Mouse (Mus musculus): ENCODE data around the gene St6galnac5.

- TF ChIP-seq CTCF (conservative IDR thresholded peaks at IDR 0.05; ENCODE audit: low read length), result peak; percentile 62
- no peak for TF ChIP-seq POU5F1 (IDR thresholded peaks at IDR 0.05; ENCODE audit: borderline replicate concordance, low read length)
These were observed 198.3 kb downstream of the St6galnac5 start for GRCm38 (mm10) chr3:152783792-152784191.

All from E14TG2a.4 (cell line).